Mouse (Mus musculus): ENCODE measurements at regions not wholly inside any gene's neighbourhood (a gene's known extent, or its start where the extent isn't known, plus 50 kb on each side); places are given as distances from the start of the nearest gene placed in this dataset.

GRCm38 (mm10) chr15:63205150-63205549 is 639.8 kb downstream of the Gsdmc2 start:
- WGBS: 77% methylated on average over 1 of the region's 1 CpGs
- Histone ChIP-seq H3K27ac (ENCODE audit: low read depth, low read length) (no peak overlapping the region), H3K9me3 (ENCODE audit: control insufficient read depth, low read length) (no peaks in the 10 kb centered on the region), H3K36me3 (ENCODE audit: control insufficient read depth, insufficient read depth, low read length) (no peaks in the 10 kb centered on the region), H3K4me2 (ENCODE audit: low read depth, low read length) (no peak overlapping the region), H3K4me1 (ENCODE audit: control insufficient read depth, insufficient read depth, low read length) (no peaks in the 10 kb centered on the region), H3K9ac (replicated peaks; ENCODE audit: low read depth, low read length) (no peak overlapping the region), H3K27me3 (ENCODE audit: control insufficient read depth, insufficient read depth, low read length) (no peaks in the 10 kb centered on the region), H3K4me3 (ENCODE audit: low read depth, low read length) (no peak overlapping the region)
- no peak for ATAC-seq (ENCODE audit: low read depth)

DNA sequence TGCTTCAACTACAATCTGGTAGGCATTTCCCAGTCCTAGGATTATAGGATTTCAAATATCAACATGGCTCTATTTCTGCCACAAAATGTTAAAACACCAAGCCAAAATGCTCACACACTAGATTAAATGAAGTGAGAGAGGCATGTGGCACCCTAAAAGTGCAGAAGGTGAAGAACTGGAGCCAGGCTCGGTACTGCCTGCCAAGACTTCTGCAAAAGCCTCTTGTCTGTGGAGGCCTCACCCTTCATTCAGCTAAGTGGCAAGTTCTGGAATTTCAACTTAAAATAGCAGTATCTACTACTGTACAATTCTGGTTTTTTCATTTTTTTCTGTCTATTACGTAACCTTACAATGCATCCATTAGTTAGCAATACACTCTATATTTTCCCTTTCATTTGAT is 649.9 kb downstream of the Gsdmc2 start:
- Histone ChIP-seq H3K9ac (replicated peaks; ENCODE audit: low read depth, low read length) (no peak overlapping the region), H3K27ac (ENCODE audit: low read depth, low read length) (no peak overlapping the region), H3K4me2 (ENCODE audit: low read depth, low read length) (no peak overlapping the region), H3K4me3 (ENCODE audit: low read depth, low read length) (no peak overlapping the region), H3K27me3 (ENCODE audit: control insufficient read depth, insufficient read depth, low read length) (no peaks in the 10 kb centered on the region), H3K36me3 (ENCODE audit: control insufficient read depth, insufficient read depth, low read length) (no peaks in the 10 kb centered on the region), H3K4me1 (ENCODE audit: control insufficient read depth, insufficient read depth, low read length) (no peaks in the 10 kb centered on the region), H3K9me3 (ENCODE audit: control insufficient read depth, low read length) (no peaks in the 10 kb centered on the region)
- 90% methylated on average over 2 of the region's 2 CpGs for WGBS
- no peak for ATAC-seq (ENCODE audit: low read depth)

DNA sequence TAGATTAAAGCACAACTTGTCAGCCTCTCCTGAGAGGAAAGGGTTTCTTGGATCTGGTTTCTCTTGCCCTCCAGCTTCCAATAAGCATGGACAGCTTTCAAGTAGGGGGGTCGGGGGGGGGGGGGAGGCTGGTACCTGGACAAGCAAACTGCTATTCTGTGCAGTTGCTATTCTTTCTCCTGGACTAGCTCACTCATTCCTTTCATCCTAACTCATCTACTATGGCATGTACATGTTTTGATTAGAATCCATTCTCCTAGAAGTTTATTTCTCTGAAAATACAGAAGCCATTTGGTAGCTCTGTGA is 650.5 kb downstream of the Gsdmc2 start:
- no peaks in the 10 kb centered on the region for H3K27me3 ChIP-seq (ENCODE audit: control insufficient read depth, insufficient read depth, low read length)
- no peak overlapping the region for H3K4me3 ChIP-seq (ENCODE audit: low read depth, low read length)
- H3K27ac ChIP-seq (ENCODE audit: low read depth, low read length): no peak overlapping the region
- no peak overlapping the region for H3K9ac ChIP-seq (replicated peaks; ENCODE audit: low read depth, low read length)
- no peaks in the 10 kb centered on the region for H3K4me1 ChIP-seq (ENCODE audit: control insufficient read depth, insufficient read depth, low read length)
- no peaks in the 10 kb centered on the region for H3K36me3 ChIP-seq (ENCODE audit: control insufficient read depth, insufficient read depth, low read length)
- no peak for ATAC-seq (ENCODE audit: low read depth)
- H3K9me3 ChIP-seq (ENCODE audit: control insufficient read depth, low read length): no peaks in the 10 kb centered on the region
- 40% methylated on average over 1 of the region's 1 CpGs for WGBS
- no peak overlapping the region for H3K4me2 ChIP-seq (ENCODE audit: low read depth, low read length)

DNA sequence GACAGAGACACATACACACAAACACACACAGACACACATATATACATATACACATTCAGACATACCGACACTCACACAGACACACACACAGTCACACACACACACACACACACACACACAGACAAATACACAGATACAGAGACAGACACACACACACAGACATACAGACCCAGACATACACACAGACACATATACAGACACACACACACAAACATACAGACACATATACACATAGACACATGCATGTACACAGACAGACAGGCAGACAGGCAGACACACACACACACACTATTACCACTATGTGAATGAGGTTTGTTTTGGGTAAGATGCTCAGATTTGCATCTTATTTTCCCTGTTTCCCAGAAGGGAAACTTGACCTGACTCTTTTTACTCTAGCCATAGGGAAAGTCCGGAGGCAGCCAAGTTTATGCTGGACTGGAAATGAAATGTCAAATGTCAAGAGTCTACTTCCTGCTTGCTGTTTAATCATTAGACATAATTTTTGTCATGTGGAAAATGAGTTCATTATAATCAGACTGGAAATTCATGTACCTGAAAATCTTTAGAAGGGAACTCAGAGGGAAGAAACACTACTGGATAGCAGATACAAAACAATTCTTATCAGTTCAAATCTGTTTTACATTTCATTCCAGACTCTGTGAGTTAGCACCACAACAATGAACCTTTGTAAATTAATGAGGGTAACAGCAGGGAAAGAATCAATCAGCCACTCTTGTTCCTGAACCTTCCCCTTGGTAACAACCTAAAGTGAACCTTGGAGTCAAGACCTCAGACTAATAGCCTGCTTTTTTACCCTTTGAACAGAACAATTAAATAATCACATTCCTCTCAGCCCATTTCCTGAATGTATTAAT is 651.1 kb downstream of the Gsdmc2 start:
- Histone ChIP-seq H3K27ac (ENCODE audit: low read depth, low read length) (no peak overlapping the region), H3K36me3 (ENCODE audit: control insufficient read depth, insufficient read depth, low read length) (no peaks in the 10 kb centered on the region), H3K4me2 (ENCODE audit: low read depth, low read length) (no peak overlapping the region), H3K4me1 (ENCODE audit: control insufficient read depth, insufficient read depth, low read length) (no peaks in the 10 kb centered on the region), H3K9ac (replicated peaks; ENCODE audit: low read depth, low read length) (no peak overlapping the region), H3K4me3 (ENCODE audit: low read depth, low read length) (no peak overlapping the region), H3K27me3 (ENCODE audit: control insufficient read depth, insufficient read depth, low read length) (no peaks in the 10 kb centered on the region), H3K9me3 (ENCODE audit: control insufficient read depth, low read length) (no peaks in the 10 kb centered on the region)
- 63% methylated on average over 2 of the region's 2 CpGs for WGBS
- ATAC-seq (ENCODE audit: low read depth): no peak

GRCm38 (mm10) chr15:63191731-63192130 is 653.2 kb downstream of the Gsdmc2 start:
- 89% methylated on average over 2 of the region's 2 CpGs for WGBS
- H3K9ac ChIP-seq (replicated peaks; ENCODE audit: low read depth, low read length): no peak overlapping the region
- H3K27me3 ChIP-seq (ENCODE audit: control insufficient read depth, insufficient read depth, low read length): no peaks in the 10 kb centered on the region
- no peaks in the 10 kb centered on the region for H3K9me3 ChIP-seq (ENCODE audit: control insufficient read depth, low read length)
- no peaks in the 10 kb centered on the region for H3K36me3 ChIP-seq (ENCODE audit: control insufficient read depth, insufficient read depth, low read length)
- H3K4me1 ChIP-seq (ENCODE audit: control insufficient read depth, insufficient read depth, low read length): no peaks in the 10 kb centered on the region
- no peak overlapping the region for H3K4me3 ChIP-seq (ENCODE audit: low read depth, low read length)
- H3K4me2 ChIP-seq (ENCODE audit: low read depth, low read length): no peak overlapping the region
- no peak overlapping the region for H3K27ac ChIP-seq (ENCODE audit: low read depth, low read length)
- no peak for ATAC-seq (ENCODE audit: low read depth)

DNA sequence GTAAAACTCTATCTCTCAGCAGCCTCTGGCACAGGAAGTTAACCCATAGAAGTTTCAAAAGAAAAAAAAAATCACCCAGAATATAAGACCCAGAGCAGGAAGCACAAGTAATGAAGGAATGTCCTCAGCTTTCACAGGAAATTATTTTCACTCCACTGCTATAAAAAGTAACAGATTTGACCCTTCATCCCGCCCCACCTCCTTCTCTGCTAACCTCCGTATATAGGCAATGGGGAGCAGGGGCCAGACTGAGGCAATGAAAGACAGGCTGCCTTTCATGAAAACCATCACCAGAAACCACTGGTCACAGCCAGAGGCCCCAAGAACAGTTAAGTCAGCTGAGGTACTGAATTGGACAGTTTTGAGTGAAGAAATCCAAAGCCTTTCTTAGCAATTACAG is 654.9 kb downstream of the Gsdmc2 start:
- Histone ChIP-seq H3K36me3 (ENCODE audit: control insufficient read depth, insufficient read depth, low read length) (no peaks in the 10 kb centered on the region), H3K9me3 (ENCODE audit: control insufficient read depth, low read length) (no peaks in the 10 kb centered on the region), H3K4me3 (ENCODE audit: low read depth, low read length) (no peak overlapping the region), H3K27me3 (ENCODE audit: control insufficient read depth, insufficient read depth, low read length) (no peaks in the 10 kb centered on the region), H3K4me2 (ENCODE audit: low read depth, low read length) (no peak overlapping the region), H3K27ac (ENCODE audit: low read depth, low read length) (no peak overlapping the region), H3K9ac (replicated peaks; ENCODE audit: low read depth, low read length) (no peak overlapping the region), H3K4me1 (ENCODE audit: control insufficient read depth, insufficient read depth, low read length) (no peaks in the 10 kb centered on the region)
- no peak for ATAC-seq (ENCODE audit: low read depth)
- WGBS: 58% methylated on average over 2 of the region's 2 CpGs

GRCm38 (mm10) chr15:63171003-63171402 is 674.0 kb downstream of the Gsdmc2 start:
- Histone ChIP-seq H3K4me3 (ENCODE audit: low read depth, low read length) (no peak overlapping the region), H3K27ac (ENCODE audit: low read depth, low read length) (no peak overlapping the region), H3K4me2 (ENCODE audit: low read depth, low read length) (no peak overlapping the region), H3K27me3 (ENCODE audit: control insufficient read depth, insufficient read depth, low read length) (no peaks in the 10 kb centered on the region), H3K9ac (replicated peaks; ENCODE audit: low read depth, low read length) (no peak overlapping the region), H3K36me3 (ENCODE audit: control insufficient read depth, insufficient read depth, low read length) (no peaks in the 10 kb centered on the region), H3K9me3 (ENCODE audit: control insufficient read depth, low read length) (no peaks in the 10 kb centered on the region), H3K4me1 (ENCODE audit: control insufficient read depth, insufficient read depth, low read length) (no peaks in the 10 kb centered on the region)
- no peak for ATAC-seq (ENCODE audit: low read depth)

GRCm38 (mm10) chr15:63170171-63170570 is 674.8 kb downstream of the Gsdmc2 start:
- no peak overlapping the region for H3K4me3 ChIP-seq (ENCODE audit: low read depth, low read length)
- H3K9ac ChIP-seq (replicated peaks; ENCODE audit: low read depth, low read length): no peak overlapping the region
- no peaks in the 10 kb centered on the region for H3K36me3 ChIP-seq (ENCODE audit: control insufficient read depth, insufficient read depth, low read length)
- no peak for ATAC-seq (ENCODE audit: low read depth)
- no peak overlapping the region for H3K27ac ChIP-seq (ENCODE audit: low read depth, low read length)
- no peak overlapping the region for H3K4me2 ChIP-seq (ENCODE audit: low read depth, low read length)
- no peaks in the 10 kb centered on the region for H3K4me1 ChIP-seq (ENCODE audit: control insufficient read depth, insufficient read depth, low read length)
- 75% methylated on average over 1 of the region's 1 CpGs for WGBS
- no peaks in the 10 kb centered on the region for H3K9me3 ChIP-seq (ENCODE audit: control insufficient read depth, low read length)
- no peaks in the 10 kb centered on the region for H3K27me3 ChIP-seq (ENCODE audit: control insufficient read depth, insufficient read depth, low read length)

GRCm38 (mm10) chr15:63166411-63166810 is 678.6 kb downstream of the Gsdmc2 start:
- H3K27ac ChIP-seq (ENCODE audit: low read depth, low read length): no peak overlapping the region
- no peak for ATAC-seq (ENCODE audit: low read depth)
- H3K27me3 ChIP-seq (ENCODE audit: control insufficient read depth, insufficient read depth, low read length): no peaks in the 10 kb centered on the region
- no peak overlapping the region for H3K9ac ChIP-seq (replicated peaks; ENCODE audit: low read depth, low read length)
- no peaks in the 10 kb centered on the region for H3K9me3 ChIP-seq (ENCODE audit: control insufficient read depth, low read length)
- H3K4me2 ChIP-seq (ENCODE audit: low read depth, low read length): no peak overlapping the region
- H3K36me3 ChIP-seq (ENCODE audit: control insufficient read depth, insufficient read depth, low read length): no peaks in the 10 kb centered on the region
- no peaks in the 10 kb centered on the region for H3K4me1 ChIP-seq (ENCODE audit: control insufficient read depth, insufficient read depth, low read length)
- H3K4me3 ChIP-seq (ENCODE audit: low read depth, low read length): no peak overlapping the region

Measured in neural tube, embryonic 14.5 days (tissue).